ENCODE assay signal across 9 mouse cellular contexts in genomic region chr6:35426301-35426700, GRCm38 (mm10).
DNase-seq lines count a peak whose midpoint lies in the region; ATAC-seq and TF ChIP-seq lines count a peak whose summit lies in the region.
"Had no signal": no experiment of that assay in that cellular context is flagged by ENCODE, and none has a peak within 500 bp of the region (broad histone marks: within the 10 kb centered on the region; RNA-seq: fewer than 3 reads in every experiment).

No protein-coding gene starts in this region.

- H3K36me3 ChIP-seq in kidney, embryonic 15.5 days, result no peaks in the 10 kb centered on the region
- H3K36me3 ChIP-seq: liver, embryonic 15.5 days had no signal

- no peak overlapping the region for H3K4me3 ChIP-seq in cerebellum, adult 2 months (replicated peaks; ENCODE audit: insufficient read depth, low read depth, low read length)
- H3K4me3 ChIP-seq in kidney, embryonic 15.5 days (replicated peaks), result no peak overlapping the region
- H3K4me3 ChIP-seq: liver, embryonic 15.5 days had no signal

- no peak overlapping the region for H3K9ac ChIP-seq in kidney, embryonic 15.5 days
- H3K9ac ChIP-seq: liver, embryonic 15.5 days had no signal

- H3K4me2 ChIP-seq in kidney, embryonic 15.5 days, result no peak overlapping the region
- H3K4me2 ChIP-seq: liver, embryonic 15.5 days had no signal

- no peaks in the 10 kb centered on the region for H3K9me3 ChIP-seq in kidney, embryonic 15.5 days (replicated peaks)
- H3K9me3 ChIP-seq: liver, embryonic 15.5 days had no signal

- peaks cover 8% of the 10 kb centered on the region for H3K4me1 ChIP-seq in cerebellum, adult 2 months (ENCODE audit: control insufficient read depth, insufficient read depth, low read length)
- no peaks in the 10 kb centered on the region for H3K4me1 ChIP-seq in kidney, embryonic 15.5 days
- H3K4me1 ChIP-seq: liver, embryonic 15.5 days had no signal

- ATAC-seq in kidney, embryonic 15.5 days (replicated peaks; ENCODE audit: low FRiP score), result no peak

- no peaks in the 10 kb centered on the region for H3K27me3 ChIP-seq in cerebellum, adult 2 months (ENCODE audit: control insufficient read depth, insufficient read depth, low read length)
- H3K27me3 ChIP-seq in kidney, embryonic 15.5 days, result no peaks in the 10 kb centered on the region
- H3K27me3 ChIP-seq: liver, embryonic 15.5 days had no signal

- DNase-seq in layer of hippocampus, adult 9-11 months, result peak; percentile 3
- no peak for DNase-seq in layer of hippocampus, adult 9-10 months (ENCODE audit: low spot score)
- peak; percentile 33 to 64 for DNase-seq in cerebellum, adult 2 months
- peak; percentile 21 to 22 for DNase-seq in heart, adult 9 months (ENCODE audit: low spot score in 2 of 2)
- peak; percentile 34 to 46 for DNase-seq in right cerebral cortex, postnatal 10 days (ENCODE audit: low spot score in 2 of 2)
- no peak for DNase-seq in kidney, postnatal 10 days
- DNase-seq in kidney, postnatal 36 days, result no peak

- TF ChIP-seq CTCF in cerebellum, adult 2 months (IDR thresholded peaks at IDR 0.05; ENCODE audit: borderline replicate concordance, insufficient read depth, low read depth, low read length), result no peak

- 15% methylated on average over 3 of the region's 3 CpGs for WGBS in cerebellum, adult 2 months
- WGBS in kidney, embryonic 15.5 days, result 80% methylated on average over 3 of the region's 3 CpGs

- H3K27ac ChIP-seq in cerebellum, adult 2 months (ENCODE audit: insufficient read depth, low read length), result no peak overlapping the region
- H3K27ac ChIP-seq in kidney, embryonic 15.5 days, result no peak overlapping the region
- H3K27ac ChIP-seq: liver, embryonic 15.5 days had no signal

- no peak for TF ChIP-seq POLR2A in cerebellum, adult 2 months (IDR thresholded peaks at IDR 0.05; ENCODE audit: borderline replicate concordance, insufficient read depth, low read length)

Comparison
In these comparisons a context has a peak if more than half of its experiments do, and no peak if none do; other contexts are left out.
1. DNase-seq: peak in layer of hippocampus, adult 9-11 months (single experiment), cerebellum, adult 2 months (2 of 2), heart, adult 9 months (2 of 2) and right cerebral cortex, postnatal 10 days (2 of 2); none in layer of hippocampus, adult 9-10 months (single experiment), kidney, postnatal 10 days (single experiment) and kidney, postnatal 36 days (0 of 2).